Mouse (Mus musculus): ENCODE measurements around the gene Commd6.
"Not testable (repeated sequence)": the region's sequence is repeated elsewhere in the genome, so short reads cannot be mapped to it uniquely, and the experiment has no call there.

The Commd6 gene

GRCm38 (mm10) chr14:101608519-101609368 is 31.7 kb downstream of the Commd6 start, which contains the start of gene Tbc1d4:
Gene Tbc1d4 (minus strand): TSS chr14:101609191.
- peak; percentile 90 for DNase-seq

GRCm38 (mm10) chr14:101607631-101608518 is 32.6 kb downstream of the Commd6 start:
- peak; percentile 22 for DNase-seq

- no peak for DNase-seq
These were observed 34.6 kb downstream of the Commd6 start for GRCm38 (mm10) chr14:101605843-101606242.

GRCm38 (mm10) chr14:101602851-101603250 is 37.6 kb downstream of the Commd6 start:
- DNase-seq = peak; percentile 19

GRCm38 (mm10) chr14:101597096-101597715 is 43.3 kb downstream of the Commd6 start:
- DNase-seq = no peak

- no peak for DNase-seq
These were observed 43.8 kb downstream of the Commd6 start for GRCm38 (mm10) chr14:101596691-101597090.

- DNase-seq = no peak
These were observed 45.0 kb downstream of the Commd6 start for GRCm38 (mm10) chr14:101595301-101596080.

GRCm38 (mm10) chr14:101594001-101594400 is 46.5 kb downstream of the Commd6 start:
- no peak for DNase-seq

- no peak for DNase-seq
These were observed 47.1 kb downstream of the Commd6 start for GRCm38 (mm10) chr14:101593340-101593739.

GRCm38 (mm10) chr14:101591101-101591500 is 49.4 kb downstream of the Commd6 start:
- DNase-seq = no peak

GRCm38 (mm10) chr14:101588209-101588991 is 52.1 kb downstream of the Commd6 start:
- DNase-seq = not testable (repeated sequence)

- DNase-seq = not testable (repeated sequence)
These were observed 53.0 kb downstream of the Commd6 start for GRCm38 (mm10) chr14:101587366-101588040.

- peak; percentile 49 for DNase-seq
These were observed 54.4 kb downstream of the Commd6 start for GRCm38 (mm10) chr14:101586096-101586495.

Data from kidney, adult 9 months (tissue).